Mouse (Mus musculus): ENCODE measurements at regions not wholly inside any gene's neighbourhood (a gene's known extent, or its start where the extent isn't known, plus 50 kb on each side); places are given as distances from the start of the nearest gene placed in this dataset.

GRCm38 (mm10) chr14:67626181-67626580 is 1617.2 kb upstream of the Gulo start:
- no peak overlapping the region for H3K27ac ChIP-seq (replicated peaks; ENCODE audit: low read depth, low read length)
- H3K27me3 ChIP-seq (ENCODE audit: control insufficient read depth, insufficient read depth, low read length), result no peaks in the 10 kb centered on the region
- no peaks in the 10 kb centered on the region for H3K36me3 ChIP-seq (ENCODE audit: control insufficient read depth, insufficient read depth, low read length)
- H3K4me3 ChIP-seq (replicated peaks; ENCODE audit: low read length), result no peak overlapping the region
- H3K4me1 ChIP-seq (ENCODE audit: control insufficient read depth, insufficient read depth, low read length), result no peaks in the 10 kb centered on the region
- TF ChIP-seq POLR2A (IDR thresholded peaks at IDR 0.05; ENCODE audit: borderline replicate concordance, extremely low read depth, insufficient read depth, insufficient read length), result no peak
- ATAC-seq (ENCODE audit: low FRiP score, low read depth) (no peak), DNase-seq (ENCODE audit: low spot score) (no peak)
- no peak overlapping the region for H3K9ac ChIP-seq (ENCODE audit: low read depth, low read length, severe bottlenecking)
- no peaks in the 10 kb centered on the region for H3K9me3 ChIP-seq (ENCODE audit: control insufficient read depth, low read length)
- no peak overlapping the region for H3K4me2 ChIP-seq (replicated peaks; ENCODE audit: low read depth, low read length, severe bottlenecking)
- 81% methylated on average over 8 of the region's 8 CpGs for WGBS

DNA sequence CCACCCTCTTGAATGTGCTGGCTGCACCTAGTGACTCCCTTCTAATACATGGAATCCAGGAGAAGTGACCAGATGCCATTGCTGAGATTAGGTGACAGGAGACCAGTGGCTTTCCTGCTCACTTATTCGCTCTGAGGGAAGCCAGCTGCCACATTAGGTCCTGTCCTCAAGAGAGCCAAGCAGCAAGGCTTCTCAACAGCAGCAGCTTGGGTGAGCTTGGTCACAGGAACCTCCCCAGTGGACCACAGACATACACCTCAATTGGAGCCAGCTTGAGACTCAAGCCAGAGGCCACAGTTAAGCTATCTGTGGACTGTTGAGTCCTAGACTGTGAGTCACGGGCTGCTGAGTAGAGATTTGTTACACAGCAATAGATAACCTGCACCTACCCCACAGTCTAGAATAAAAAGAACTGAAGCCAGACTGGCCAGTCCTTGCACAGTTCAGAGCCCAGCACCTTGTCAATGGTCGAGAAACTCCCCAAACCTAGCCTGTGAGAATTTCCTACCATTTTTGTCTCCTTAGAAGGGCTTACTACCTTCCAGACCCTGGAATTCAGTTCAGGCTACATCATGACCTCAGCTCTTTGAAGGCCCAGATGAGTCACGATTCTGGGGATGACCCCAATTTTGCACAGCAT is 1615.0 kb upstream of the Gulo start:
- DNase-seq (ENCODE audit: low spot score) (no peak), ATAC-seq (ENCODE audit: low FRiP score, low read depth) (no peak)
- Histone ChIP-seq H3K9me3 (ENCODE audit: control insufficient read depth, low read length) (no peaks in the 10 kb centered on the region), H3K27me3 (ENCODE audit: control insufficient read depth, insufficient read depth, low read length) (no peaks in the 10 kb centered on the region), H3K4me2 (replicated peaks; ENCODE audit: low read depth, low read length, severe bottlenecking) (no peak overlapping the region), H3K4me1 (ENCODE audit: control insufficient read depth, insufficient read depth, low read length) (no peaks in the 10 kb centered on the region), H3K36me3 (ENCODE audit: control insufficient read depth, insufficient read depth, low read length) (no peaks in the 10 kb centered on the region), H3K4me3 (replicated peaks; ENCODE audit: low read length) (no peak overlapping the region), H3K27ac (replicated peaks; ENCODE audit: low read depth, low read length) (no peak overlapping the region), H3K9ac (ENCODE audit: low read depth, low read length, severe bottlenecking) (no peak overlapping the region)
- 69% methylated on average over 4 of the region's 4 CpGs for WGBS
- no peak for TF ChIP-seq POLR2A (IDR thresholded peaks at IDR 0.05; ENCODE audit: borderline replicate concordance, extremely low read depth, insufficient read depth, insufficient read length)

DNA sequence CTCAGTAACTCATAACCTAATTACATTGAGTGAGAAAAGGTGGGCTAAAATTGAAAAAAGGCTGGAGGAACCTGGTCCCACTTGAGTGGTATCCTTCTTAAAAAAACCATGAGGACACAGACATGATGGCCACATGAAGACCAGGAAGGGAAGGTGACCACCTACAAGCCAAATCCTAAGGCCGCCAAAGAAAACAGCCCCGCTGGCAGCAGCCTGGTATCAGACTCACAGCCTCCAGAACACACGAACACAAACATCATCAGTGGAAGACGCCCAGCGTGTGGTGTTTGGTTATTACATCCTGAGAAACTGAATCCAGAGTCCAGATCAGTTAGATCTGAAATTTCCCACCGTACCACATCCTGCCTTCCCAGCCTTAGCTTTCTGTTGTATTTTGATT is 1613.9 kb upstream of the Gulo start:
- no peak overlapping the region for H3K4me2 ChIP-seq (replicated peaks; ENCODE audit: low read depth, low read length, severe bottlenecking)
- no peak overlapping the region for H3K27ac ChIP-seq (replicated peaks; ENCODE audit: low read depth, low read length)
- H3K4me1 ChIP-seq (ENCODE audit: control insufficient read depth, insufficient read depth, low read length), result no peaks in the 10 kb centered on the region
- ATAC-seq (ENCODE audit: low FRiP score, low read depth) (no peak), DNase-seq (ENCODE audit: low spot score) (no peak)
- H3K9ac ChIP-seq (ENCODE audit: low read depth, low read length, severe bottlenecking), result no peak overlapping the region
- no peaks in the 10 kb centered on the region for H3K9me3 ChIP-seq (ENCODE audit: control insufficient read depth, low read length)
- no peak overlapping the region for H3K4me3 ChIP-seq (replicated peaks; ENCODE audit: low read length)
- H3K27me3 ChIP-seq (ENCODE audit: control insufficient read depth, insufficient read depth, low read length), result no peaks in the 10 kb centered on the region
- H3K36me3 ChIP-seq (ENCODE audit: control insufficient read depth, insufficient read depth, low read length), result no peaks in the 10 kb centered on the region
- WGBS, result 89% methylated on average over 6 of the region's 6 CpGs
- TF ChIP-seq POLR2A (IDR thresholded peaks at IDR 0.05; ENCODE audit: borderline replicate concordance, extremely low read depth, insufficient read depth, insufficient read length), result no peak

DNA sequence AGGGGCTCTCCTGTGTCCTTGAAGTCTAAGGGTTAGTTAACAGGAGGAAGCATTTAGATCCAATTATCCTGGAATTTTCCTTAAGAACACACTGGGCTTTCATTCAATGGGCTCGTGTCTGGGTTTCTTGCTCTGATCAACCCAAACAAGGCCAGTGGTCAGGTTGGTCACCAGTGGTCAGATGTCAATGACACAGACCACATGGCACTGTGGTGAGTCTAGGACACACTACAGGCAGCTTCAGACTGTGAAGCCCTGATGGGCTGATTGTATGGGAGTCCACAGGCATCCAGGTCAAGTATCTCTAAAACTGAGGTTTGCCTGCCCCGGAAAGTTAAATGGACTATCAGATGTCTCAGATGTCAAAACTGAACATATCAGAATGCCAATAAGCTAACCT is 1612.5 kb upstream of the Gulo start:
- Histone ChIP-seq H3K4me3 (replicated peaks; ENCODE audit: low read length) (no peak overlapping the region), H3K36me3 (ENCODE audit: control insufficient read depth, insufficient read depth, low read length) (no peaks in the 10 kb centered on the region), H3K9ac (ENCODE audit: low read depth, low read length, severe bottlenecking) (no peak overlapping the region), H3K9me3 (ENCODE audit: control insufficient read depth, low read length) (no peaks in the 10 kb centered on the region), H3K4me1 (ENCODE audit: control insufficient read depth, insufficient read depth, low read length) (0 out of 2 replicates have a peak, but pooled peaks cover 3% of the 10 kb centered on the region), H3K4me2 (replicated peaks; ENCODE audit: low read depth, low read length, severe bottlenecking) (no peak overlapping the region), H3K27ac (replicated peaks; ENCODE audit: low read depth, low read length) (no peak overlapping the region), H3K27me3 (ENCODE audit: control insufficient read depth, insufficient read depth, low read length) (no peaks in the 10 kb centered on the region)
- ATAC-seq (ENCODE audit: low FRiP score, low read depth), result no peak
- no peak for TF ChIP-seq POLR2A (IDR thresholded peaks at IDR 0.05; ENCODE audit: borderline replicate concordance, extremely low read depth, insufficient read depth, insufficient read length)
- DNase-seq (ENCODE audit: low spot score), result no peak
- 45% methylated on average over 2 of the region's 2 CpGs for WGBS

GRCm38 (mm10) chr14:67620854-67621476 is 1612.0 kb upstream of the Gulo start:
- H3K36me3 ChIP-seq (ENCODE audit: control insufficient read depth, insufficient read depth, low read length), result no peaks in the 10 kb centered on the region
- H3K4me3 ChIP-seq (replicated peaks; ENCODE audit: low read length), result no peak overlapping the region
- no peak for TF ChIP-seq POLR2A (IDR thresholded peaks at IDR 0.05; ENCODE audit: borderline replicate concordance, extremely low read depth, insufficient read depth, insufficient read length)
- no peak overlapping the region for H3K27ac ChIP-seq (replicated peaks; ENCODE audit: low read depth, low read length)
- H3K9ac ChIP-seq (ENCODE audit: low read depth, low read length, severe bottlenecking), result no peak overlapping the region
- peak; percentile 85 for DNase-seq (ENCODE audit: low spot score)
- no peaks in the 10 kb centered on the region for H3K27me3 ChIP-seq (ENCODE audit: control insufficient read depth, insufficient read depth, low read length)
- no peaks in the 10 kb centered on the region for H3K9me3 ChIP-seq (ENCODE audit: control insufficient read depth, low read length)
- ATAC-seq (ENCODE audit: low FRiP score, low read depth), result peak; percentile 81
- 0 out of 2 replicates have a peak, but pooled peaks cover 4% of the 10 kb centered on the region for H3K4me1 ChIP-seq (ENCODE audit: control insufficient read depth, insufficient read depth, low read length)
- 22% methylated on average over 4 of the region's 4 CpGs for WGBS
- H3K4me2 ChIP-seq (replicated peaks; ENCODE audit: low read depth, low read length, severe bottlenecking), result no peak overlapping the region
